Mouse (Mus musculus) liver, embryonic 11.5 days (tissue): ENCODE results near the gene Asb7. TPM values are rescaled to one million over a fixed set of nuclear protein-coding genes. Genes with fewer than 3 reads are reported as not detected.

Experiments
- ATAC-seq: fragments of 200-750 bp; cut with Nextera tagmentation; replicated peaks from 2 replicates; pipeline ENCODE4 v1.8.0; 2017; ENCODE audit warnings: moderate number of reproducible peaks, mild to moderate bottlenecking, moderate TSS enrichment, moderate library complexity; ENCODE audit not compliant: low FRiP score
- DNase-seq: peaks from one replicate; pipeline ENCODE4 v3.0.0-alpha.2; 2017; ENCODE audit warnings: low spot score
- H3K27ac ChIP-seq: fragments of 300-500 bp; sonication (generic); 2 replicates; pipeline ENCODE4 v1.5.1; 2014; ENCODE audit warnings: mild to moderate bottlenecking, low read depth, low read length, control low read depth
- H3K27me3 ChIP-seq: fragments of 300-500 bp; sonication (generic); replicated peaks from 2 replicates; pipeline ENCODE4 v1.6.1; 2014; ENCODE audit warnings: low read length, mixed read lengths; ENCODE audit not compliant: control insufficient read depth, insufficient read depth
- H3K36me3 ChIP-seq: fragments of 300-500 bp; sonication (generic); 2 replicates; pipeline ENCODE4 v1.6.1; 2014; ENCODE audit warnings: mild to moderate bottlenecking, low read length, moderate library complexity, mixed read lengths; ENCODE audit not compliant: control insufficient read depth, insufficient read depth
- H3K4me1 ChIP-seq: fragments of 300-500 bp; sonication (generic); replicated peaks from 2 replicates; pipeline ENCODE4 v1.6.1; 2014; ENCODE audit warnings: low read length, mixed read lengths; ENCODE audit not compliant: control insufficient read depth, insufficient read depth
- H3K4me2 ChIP-seq: fragments of 300-500 bp; sonication (generic); 2 replicates; pipeline ENCODE4 v1.6.1; 2014; ENCODE audit warnings: mild to moderate bottlenecking, control low read depth, moderate library complexity
- H3K4me3 ChIP-seq: fragments of 300-500 bp; sonication (generic); 2 replicates; pipeline ENCODE4 v1.5.1; 2014; ENCODE audit warnings: low read depth, low read length, control low read depth
- H3K9ac ChIP-seq: fragments of 300-500 bp; sonication (generic); 2 replicates; pipeline ENCODE4 v1.6.1; 2014; ENCODE audit warnings: low read depth, low read length, control low read depth
- H3K9me3 ChIP-seq: fragments of 300-500 bp; sonication (generic); 2 replicates; pipeline ENCODE4 v1.6.1; 2016; ENCODE audit warnings: low read length, inconsistent platforms, mixed read lengths; ENCODE audit not compliant: control insufficient read depth
- WGBS: fragments of 180-500 bp; shearing (Covaris S2); extraction: QIAGEN DNeasy Blood & Tissue Kit; methylation state at CpG from one replicate; pipeline ENCODE4 v1.1.7; 2014; 5-methylcytosine and 5-hydroxymethylcytosine counted together
- polyA plus RNA-seq: library from polyadenylated mRNA; unstranded; fragments of >200 nt; fragmentation: Nextera tagmentation; extraction: Ambion mirVana; gene quantifications from 2 replicates; pipeline ENCODE4 v1.2.1, GENCODE M21; 2014

Gene Asb7
- polyA plus RNA-seq, 1 experiment from 2014 or later = 13.1 TPM

- Histone ChIP-seq H3K27me3 (no peaks in the 10 kb centered on the region), H3K4me3 (no peak overlapping the region), H3K27ac (no peak overlapping the region), H3K4me1 (no peaks in the 10 kb centered on the region), H3K9me3 (no peaks in the 10 kb centered on the region), H3K4me2 (no peak overlapping the region), H3K9ac (no peak overlapping the region), H3K36me3 (peaks cover 16% of the 10 kb centered on the region; the same call in 1 of the 2 replicates)
- WGBS = 84% methylated on average over 5 of the region's 5 CpGs
- ATAC-seq (no peak), DNase-seq (no peak)
Measured at GRCm38 (mm10) chr7:66650883-66651282, 38.5 kb downstream of the Asb7 start.

- 70% methylated on average over 2 of the region's 2 CpGs for WGBS
- Histone ChIP-seq H3K4me1 (no peaks in the 10 kb centered on the region), H3K9ac (no peak overlapping the region), H3K4me3 (no peak overlapping the region), H3K9me3 (no peaks in the 10 kb centered on the region), H3K27ac (no peak overlapping the region), H3K27me3 (no peaks in the 10 kb centered on the region), H3K4me2 (no peak overlapping the region), H3K36me3 (peaks cover 11% of the 10 kb centered on the region; the same call in 1 of the 2 replicates)
- DNase-seq (no peak), ATAC-seq (no peak)
Measured at GRCm38 (mm10) chr7:66649181-66649580, 40.2 kb downstream of the Asb7 start.

DNA sequence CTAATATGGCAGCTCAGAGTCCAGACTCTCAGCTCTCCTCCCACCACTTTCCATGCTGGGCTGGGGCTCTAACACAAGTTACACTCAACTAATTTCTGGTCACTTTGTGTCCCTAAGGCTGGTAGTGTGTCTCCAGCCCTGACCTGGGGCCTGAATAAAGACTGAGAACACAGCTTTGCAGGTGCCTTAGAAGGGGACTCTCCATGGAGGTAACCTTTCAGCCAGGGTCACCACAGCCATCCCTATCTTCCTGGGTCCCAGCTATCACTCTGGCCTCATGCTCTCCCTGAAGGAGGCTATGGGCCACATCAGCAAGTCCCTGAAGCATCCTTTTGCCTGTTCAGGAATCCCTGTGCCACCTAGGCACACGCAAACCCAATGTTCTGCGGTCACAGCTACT lies 43.7 kb downstream of the Asb7 start:
- DNase-seq = no peak
- WGBS = 100% methylated on average over 2 of the region's 2 CpGs
- Histone ChIP-seq H3K9ac (no peak overlapping the region), H3K4me1 (no peaks in the 10 kb centered on the region), H3K4me3 (no peak overlapping the region), H3K27ac (no peak overlapping the region), H3K36me3 (peaks cover 7% of the 10 kb centered on the region; the same call in 1 of the 2 replicates), H3K9me3 (no peaks in the 10 kb centered on the region), H3K4me2 (no peak overlapping the region), H3K27me3 (no peaks in the 10 kb centered on the region)
- ATAC-seq = no peak

GRCm38 (mm10) chr7:66633351-66633750 lies 56.0 kb downstream of the Asb7 start:
- ATAC-seq (no peak), DNase-seq (no peak)
- H3K9me3 ChIP-seq = no peaks in the 10 kb centered on the region
- H3K4me1 ChIP-seq = no peaks in the 10 kb centered on the region
- no peak overlapping the region for H3K4me2 ChIP-seq
- WGBS = 66% methylated on average over 6 of the region's 6 CpGs
- H3K27me3 ChIP-seq = no peaks in the 10 kb centered on the region
- H3K36me3 ChIP-seq = no peaks in the 10 kb centered on the region
- H3K4me3 ChIP-seq = no peak overlapping the region
- no peak overlapping the region for H3K27ac ChIP-seq
- no peak overlapping the region for H3K9ac ChIP-seq

DNA sequence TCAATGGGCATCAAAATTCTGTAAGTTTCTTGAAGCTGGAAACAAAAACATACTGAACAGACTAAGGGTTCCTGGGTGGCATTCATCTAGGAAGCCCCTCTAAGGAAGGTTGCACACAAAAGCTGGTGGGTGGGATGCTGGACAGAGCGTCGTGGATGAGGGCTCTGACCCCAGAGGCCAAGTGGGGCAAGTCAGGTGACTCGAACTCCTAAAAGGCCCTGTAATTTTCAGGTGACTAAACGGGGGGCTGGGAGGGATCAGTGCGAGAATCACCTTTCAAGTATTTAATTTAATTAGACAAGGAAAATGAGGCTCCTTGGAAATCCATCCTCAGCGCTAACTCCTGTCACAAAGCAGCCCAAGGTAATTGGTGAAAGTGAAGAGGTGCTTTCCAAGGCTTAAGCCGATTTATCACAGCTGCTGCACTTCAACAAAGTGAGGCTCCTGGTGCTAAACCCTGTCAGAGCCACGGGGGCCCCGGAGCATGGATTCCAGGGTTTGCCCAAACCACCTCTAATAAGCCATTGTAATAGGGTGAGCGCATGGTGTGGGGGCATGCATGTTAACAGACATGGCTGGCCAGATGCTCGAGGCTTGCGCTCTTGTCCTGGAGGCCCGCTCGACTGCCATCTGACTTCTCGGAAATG lies 59.1 kb downstream of the Asb7 start:
- ATAC-seq (no peak), DNase-seq (no peak)
- no peaks in the 10 kb centered on the region for H3K27me3 ChIP-seq
- H3K9me3 ChIP-seq = no peaks in the 10 kb centered on the region
- H3K4me3 ChIP-seq = no peak overlapping the region
- H3K27ac ChIP-seq = no peak overlapping the region
- H3K36me3 ChIP-seq = no peaks in the 10 kb centered on the region
- H3K4me2 ChIP-seq = no peak overlapping the region
- no peak overlapping the region for H3K9ac ChIP-seq
- WGBS = 79% methylated on average over 15 of the region's 15 CpGs
- H3K4me1 ChIP-seq = no peaks in the 10 kb centered on the region

GRCm38 (mm10) chr7:66629419-66629818 lies 60.0 kb downstream of the Asb7 start:
- H3K4me1 ChIP-seq = no peaks in the 10 kb centered on the region
- 71% methylated on average over 4 of the region's 4 CpGs for WGBS
- H3K9me3 ChIP-seq = no peaks in the 10 kb centered on the region
- ATAC-seq (no peak), DNase-seq (no peak)
- H3K36me3 ChIP-seq = no peaks in the 10 kb centered on the region
- no peak overlapping the region for H3K4me2 ChIP-seq
- no peaks in the 10 kb centered on the region for H3K27me3 ChIP-seq
- no peak overlapping the region for H3K4me3 ChIP-seq
- no peak overlapping the region for H3K27ac ChIP-seq
- H3K9ac ChIP-seq = no peak overlapping the region

DNA sequence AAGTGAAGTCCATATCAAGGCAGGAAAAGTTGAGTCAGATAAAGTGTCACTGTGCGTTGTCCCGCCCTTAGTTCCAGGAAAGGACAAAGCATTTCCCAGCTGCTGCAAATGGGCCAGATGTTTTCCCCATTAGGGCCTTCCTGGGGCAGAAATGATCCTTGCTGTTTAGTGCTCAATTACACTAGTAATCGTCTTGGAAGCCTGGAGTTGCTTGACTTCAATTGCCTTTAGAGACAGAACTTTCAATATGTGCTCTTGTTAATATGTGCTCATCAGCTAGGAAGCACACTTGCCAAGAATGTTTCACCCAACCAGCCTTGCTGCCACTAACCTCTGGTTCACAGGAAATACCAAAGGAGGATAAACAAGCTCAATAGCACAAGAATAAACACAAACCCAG lies 66.0 kb downstream of the Asb7 start:
- Histone ChIP-seq H3K4me2 (no peak overlapping the region), H3K27me3 (no peaks in the 10 kb centered on the region), H3K9me3 (no peaks in the 10 kb centered on the region), H3K27ac (no peak overlapping the region), H3K9ac (no peak overlapping the region), H3K4me3 (no peak overlapping the region), H3K4me1 (no peaks in the 10 kb centered on the region), H3K36me3 (no peaks in the 10 kb centered on the region)
- no peak for ATAC-seq
- WGBS = 32% methylated on average over 3 of the region's 3 CpGs
- no peak for DNase-seq

DNA sequence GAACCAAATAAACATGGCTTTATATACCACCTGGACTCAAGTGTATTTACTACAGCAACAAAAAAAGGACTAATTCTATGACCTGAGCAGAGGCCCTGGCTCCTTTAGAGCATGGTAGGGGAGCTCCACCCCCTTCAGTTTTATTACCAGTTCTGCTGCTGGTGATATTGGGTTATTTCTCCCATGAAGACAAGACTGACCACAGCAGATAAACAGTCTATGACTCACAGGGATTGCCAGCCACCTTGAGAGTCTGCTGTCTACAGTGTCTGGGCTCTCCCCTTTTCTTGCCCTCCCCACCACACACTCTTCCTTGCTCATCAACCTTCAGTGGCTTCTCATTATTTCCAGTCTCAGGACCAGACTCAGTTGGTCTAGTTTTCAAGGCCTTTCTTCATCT lies 87.5 kb downstream of the Asb7 start:
- Histone ChIP-seq H3K27me3 (no peaks in the 10 kb centered on the region), H3K9ac (no peak overlapping the region), H3K36me3 (no peaks in the 10 kb centered on the region), H3K9me3 (no peaks in the 10 kb centered on the region), H3K4me1 (0 out of 2 replicates have a peak, but pooled peaks cover 3% of the 10 kb centered on the region), H3K4me3 (no peak overlapping the region), H3K27ac (no peak overlapping the region), H3K4me2 (no peak overlapping the region)
- DNase-seq (no peak), ATAC-seq (no peak)
